ENCODE assay signal across 9 mouse cellular contexts in the genomic region with DNA sequence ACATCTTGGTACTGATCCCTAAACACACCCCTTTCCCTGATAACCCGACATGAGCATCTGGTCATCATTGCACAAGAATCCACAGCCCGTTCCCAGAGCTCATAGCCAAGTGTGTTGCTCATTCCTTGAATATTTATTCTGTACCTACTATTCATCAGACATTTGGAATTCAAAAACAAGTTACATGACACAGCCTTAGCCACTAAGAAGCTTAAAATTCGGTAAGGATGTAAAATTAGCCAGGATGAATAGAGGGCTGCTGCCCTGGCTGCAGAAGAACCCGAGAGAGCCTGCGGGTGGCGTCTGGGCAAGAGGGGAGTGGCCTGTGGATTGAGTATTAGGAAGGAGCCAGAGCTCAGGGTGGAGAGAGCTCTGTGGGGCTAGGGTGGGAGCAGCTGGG. TPM values are rescaled to one million over a fixed set of nuclear protein-coding genes. Genes with fewer than 3 reads are reported as not detected.
A peak's percentile ranks its signal among the peaks of the same experiment; 100 is the strongest.
DNase-seq lines count a peak whose midpoint lies in the region; ATAC-seq and TF ChIP-seq lines count a peak whose summit lies in the region.
"Had no signal": no experiment of that assay in that cellular context is flagged by ENCODE, and none has a peak within 500 bp of the region (broad histone marks: within the 10 kb centered on the region; RNA-seq: fewer than 3 reads in every experiment).

No protein-coding gene starts in this region.

- ATAC-seq in CD4-positive, CD25-positive, alpha-beta regulatory T cell, adult 4 months = peak; percentile 5
- ATAC-seq: forebrain, embryonic 15.5 days had no signal

- TF ChIP-seq POLR2A in cortical plate, adult 2 months (IDR thresholded peaks at IDR 0.05; ENCODE audit: extremely low read depth, insufficient read depth, low read length) = no peak

- H3K4me1 ChIP-seq in cortical plate, adult 2 months (ENCODE audit: control insufficient read depth, insufficient read depth, low read length) = peaks cover 7% of the 10 kb centered on the region

- peak overlapping the region; percentile 36; the same call in 1 of the 2 replicates for H3K27ac ChIP-seq in cortical plate, adult 2 months (ENCODE audit: insufficient read depth, low read length)
- H3K27ac ChIP-seq: forebrain, embryonic 15.5 days; limb, embryonic 12.5 days had no signal

- DNase-seq in heart, adult 11 months = peak; percentile 92
- no peak for DNase-seq in heart, postnatal 36 days
- peak; percentile 7 for DNase-seq in layer of hippocampus, adult 11-12 months (ENCODE audit: low spot score)
- DNase-seq in layer of hippocampus, adult 9-10 months (ENCODE audit: low spot score) = no peak
- DNase-seq in lung, postnatal 4 days = no peak

- H3K4me3 ChIP-seq in cortical plate, adult 2 months (ENCODE audit: insufficient read depth, low read length) = no peak overlapping the region
- H3K4me3 ChIP-seq: forebrain, embryonic 15.5 days; limb, embryonic 12.5 days had no signal

- intact Hi-C loops in heart, postnatal 36 days (cut with DNase I) = loop anchor here (5.0 kb wide), 1 partner anchor 45 kb away; no protein-coding TSS in a partner anchor

- no peak for TF ChIP-seq CTCF in cortical plate, adult 2 months (IDR thresholded peaks at IDR 0.05; ENCODE audit: extremely low read depth, insufficient read depth, low read length)

RNA-seq across cellular contexts. Expression of a gene that starts 10.9 kb away (rescaled TPM):
- total RNA-seq in heart, postnatal 36 days (2021) = not detected
- under 1 TPM; 0.61 to 0.63 TPM for polyA plus RNA-seq in CD4-positive, CD25-positive, alpha-beta regulatory T cell, adult 4 months (2017; shearing (Covaris generic))
- 39.3 and 40.5 TPM in 2 replicates for polyA plus RNA-seq in cortical plate, adult 2 months (2012; rRNA removed)

RNA-seq across cellular contexts. Expression of a gene that starts 19.7 kb away (rescaled TPM):
- 1 to 10 TPM; 2.9 to 3.5 TPM for total RNA-seq in heart, postnatal 36 days (2021)
- polyA plus RNA-seq in CD4-positive, CD25-positive, alpha-beta regulatory T cell, adult 4 months (2017; shearing (Covaris generic)) = 10 to 100 TPM; 18.8 to 20.3 TPM
- 16.6 and 17.9 TPM in 2 replicates for polyA plus RNA-seq in cortical plate, adult 2 months (2012; rRNA removed)

RNA-seq across cellular contexts. Expression of a gene that starts 48.4 kb away (rescaled TPM):
- total RNA-seq in heart, postnatal 36 days (2021) = 10 to 100 TPM; 17.7 to 22.2 TPM
- 10 to 100 TPM; 43.4 to 59.7 TPM for polyA plus RNA-seq in CD4-positive, CD25-positive, alpha-beta regulatory T cell, adult 4 months (2017; shearing (Covaris generic))
- 45.6 and 46.9 TPM in 2 replicates for polyA plus RNA-seq in cortical plate, adult 2 months (2012; rRNA removed)

Comparison
In these comparisons a context has a peak if more than half of its experiments do, and no peak if none do; other contexts are left out.
1. DNase-seq: peak in heart, adult 11 months (single experiment) and layer of hippocampus, adult 11-12 months (single experiment); none in heart, postnatal 36 days (0 of 2), layer of hippocampus, adult 9-10 months (single experiment) and lung, postnatal 4 days (0 of 2).
2. RNA of a gene that starts 10.9 kb away (polyA plus RNA-seq): 39.3 to 40.5 TPM in cortical plate, adult 2 months; 0.61 to 0.63 TPM in CD4-positive, CD25-positive, alpha-beta regulatory T cell, adult 4 months; every median in the first group is over 10 times any median in the second.